Mouse (Mus musculus): Measurements from ENCODE around the gene Map3k19. TPM values are rescaled to one million over a fixed set of nuclear protein-coding genes. Genes with fewer than 3 reads are reported as not detected.

The Map3k19 gene
- polyA plus RNA-seq, 2 experiments, result 0.02 TPM; not detected in 1

DNA sequence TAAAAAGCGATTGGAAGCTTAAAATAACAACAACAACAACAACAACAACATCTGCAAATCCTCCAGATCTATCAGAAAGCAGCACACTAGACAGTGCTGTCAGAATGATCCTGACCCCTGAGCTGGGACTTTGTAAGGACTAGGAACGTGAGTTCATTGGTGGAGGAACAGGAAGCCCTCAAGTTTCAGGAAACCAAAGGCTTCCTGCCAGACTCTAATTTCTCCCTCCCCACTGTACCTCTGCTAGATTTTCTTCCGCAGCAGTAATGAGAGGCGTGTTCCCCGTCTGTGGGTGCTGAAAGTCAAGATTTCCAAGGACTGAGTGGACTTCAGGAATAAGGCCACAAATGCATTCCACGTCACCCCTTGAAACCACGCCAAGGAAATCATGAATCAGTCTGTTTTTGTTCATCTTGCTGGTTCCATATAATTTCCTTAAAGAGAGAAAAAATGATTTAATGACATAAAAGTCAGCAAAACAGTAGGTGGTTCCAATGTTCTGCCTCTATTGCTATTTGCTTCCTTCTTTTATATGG, 4.7 kb downstream of the Map3k19 start:
- no peaks in the 10 kb centered on the region for H3K27me3 ChIP-seq (ENCODE audit: control insufficient read depth, insufficient read depth, low read length)
- H3K4me1 ChIP-seq (replicated peaks; ENCODE audit: control insufficient read depth in 2 of 2, insufficient read depth in 2 of 2, low read length in 1 of 2), result peaks cover 0 to 4% of the 10 kb centered on the region in 2 experiments; a peak in 1 of 4 replicates
- ATAC-seq (ENCODE audit: insufficient read depth) (no peak), DNase-seq (ENCODE audit: low read depth in 3 of 3, low spot score in 3 of 3) (no peak)
- TF ChIP-seq EP300 (IDR thresholded peaks at IDR 0.05; ENCODE audit: low read depth) (no peak), CTCF (IDR thresholded peaks at IDR 0.05; ENCODE audit: low read depth) (no peak)
- H3K4me2 ChIP-seq (ENCODE audit: low read depth), result no peak overlapping the region
- H3K27ac ChIP-seq, result no peak overlapping the region
- no peak overlapping the region for H3K4me3 ChIP-seq (ENCODE audit: insufficient read depth in 1 of 2, low read depth in 2 of 2, low read length in 2 of 2)
- no peaks in the 10 kb centered on the region for H3K9me3 ChIP-seq (ENCODE audit: control insufficient read depth, low read length)
- H3K9ac ChIP-seq (replicated peaks), result no peak overlapping the region
- no peaks in the 10 kb centered on the region for H3K36me3 ChIP-seq (replicated peaks; ENCODE audit: control insufficient read depth, insufficient read depth, low read depth)
- WGBS (ENCODE audit: insufficient replicate concordance), result 27% methylated on average over 7 of the region's 7 CpGs

DNA sequence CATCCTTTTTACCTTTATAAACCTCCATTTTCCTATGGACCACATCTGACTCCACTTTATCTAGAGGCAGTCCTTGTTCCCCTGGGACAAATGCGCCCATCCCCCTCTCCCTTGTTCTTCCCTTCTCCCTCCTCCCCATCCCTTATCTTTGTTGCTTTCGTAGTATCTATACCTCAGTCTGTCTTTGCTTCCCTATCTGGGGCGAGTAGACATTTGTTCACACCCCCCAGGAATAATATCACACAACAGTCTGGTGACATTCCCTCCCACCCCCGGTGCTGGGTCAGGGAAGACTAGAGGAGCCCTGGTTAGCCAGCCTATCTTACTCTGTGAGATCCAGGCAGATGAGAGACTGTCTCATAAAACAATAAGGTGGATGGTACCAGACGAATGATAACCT, 9.4 kb downstream of the Map3k19 start:
- H3K9me3 ChIP-seq (ENCODE audit: control insufficient read depth, low read length), result no peaks in the 10 kb centered on the region
- WGBS (ENCODE audit: insufficient replicate concordance), result 30% methylated on average over 5 of the region's 5 CpGs
- no peak overlapping the region for H3K4me2 ChIP-seq (ENCODE audit: low read depth)
- no peak overlapping the region for H3K9ac ChIP-seq (replicated peaks)
- ATAC-seq (ENCODE audit: insufficient read depth) (peak; percentile 62), DNase-seq (ENCODE audit: low read depth in 3 of 3, low spot score in 3 of 3) (no peak)
- no peak overlapping the region for H3K27ac ChIP-seq
- H3K27me3 ChIP-seq (ENCODE audit: control insufficient read depth, insufficient read depth, low read length), result no peaks in the 10 kb centered on the region
- TF ChIP-seq CTCF (IDR thresholded peaks at IDR 0.05; ENCODE audit: low read depth) (no peak), EP300 (IDR thresholded peaks at IDR 0.05; ENCODE audit: low read depth) (peak; percentile 35; the same call in 1 of the 2 replicates)
- no peak overlapping the region for H3K4me3 ChIP-seq (ENCODE audit: insufficient read depth in 1 of 2, low read depth in 2 of 2, low read length in 2 of 2)
- peaks cover 0 to 4% of the 10 kb centered on the region in 2 experiments; a peak in 1 of 4 replicates for H3K4me1 ChIP-seq (replicated peaks; ENCODE audit: control insufficient read depth in 2 of 2, insufficient read depth in 2 of 2, low read length in 1 of 2)
- no peaks in the 10 kb centered on the region for H3K36me3 ChIP-seq (replicated peaks; ENCODE audit: control insufficient read depth, insufficient read depth, low read depth)

DNA sequence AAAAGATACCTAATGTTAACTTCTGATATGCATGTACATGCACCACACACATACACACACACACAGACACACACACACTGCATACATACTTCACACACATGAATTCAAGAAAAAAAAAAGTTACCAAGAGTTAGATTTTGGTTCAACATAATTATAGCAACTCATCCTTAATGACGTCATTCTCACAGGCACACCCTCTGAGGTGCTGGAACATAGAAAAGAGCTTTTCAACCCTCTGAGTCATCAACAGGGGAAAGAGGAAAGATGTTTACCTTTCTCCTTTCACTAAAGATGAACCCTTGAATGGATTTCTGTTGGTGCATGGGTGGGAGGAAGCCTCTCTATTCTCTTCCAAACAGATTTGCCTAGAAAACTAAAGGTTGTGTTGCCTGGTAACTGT, 16.2 kb downstream of the Map3k19 start:
- DNase-seq (ENCODE audit: low read depth in 3 of 3, low spot score in 3 of 3) (no peak), ATAC-seq (ENCODE audit: insufficient read depth) (no peak)
- 57% methylated on average over 1 of the region's 1 CpGs for WGBS (ENCODE audit: insufficient replicate concordance)
- H3K4me2 ChIP-seq (ENCODE audit: low read depth), result no peak overlapping the region
- no peaks in the 10 kb centered on the region for H3K27me3 ChIP-seq (ENCODE audit: control insufficient read depth, insufficient read depth, low read length)
- H3K4me1 ChIP-seq (replicated peaks; ENCODE audit: control insufficient read depth in 2 of 2, insufficient read depth in 2 of 2, low read length in 1 of 2), result peaks cover 0 to 3% of the 10 kb centered on the region in 2 experiments; a peak in 1 of 4 replicates
- H3K27ac ChIP-seq, result no peak overlapping the region
- no peak for TF ChIP-seq EP300 (IDR thresholded peaks at IDR 0.05; ENCODE audit: low read depth)
- H3K4me3 ChIP-seq (ENCODE audit: insufficient read depth in 1 of 2, low read depth in 2 of 2, low read length in 2 of 2), result no peak overlapping the region
- H3K9me3 ChIP-seq (ENCODE audit: control insufficient read depth, low read length), result no peaks in the 10 kb centered on the region
- H3K36me3 ChIP-seq (replicated peaks; ENCODE audit: control insufficient read depth, insufficient read depth, low read depth), result no peaks in the 10 kb centered on the region
- H3K9ac ChIP-seq (replicated peaks), result no peak overlapping the region

DNA sequence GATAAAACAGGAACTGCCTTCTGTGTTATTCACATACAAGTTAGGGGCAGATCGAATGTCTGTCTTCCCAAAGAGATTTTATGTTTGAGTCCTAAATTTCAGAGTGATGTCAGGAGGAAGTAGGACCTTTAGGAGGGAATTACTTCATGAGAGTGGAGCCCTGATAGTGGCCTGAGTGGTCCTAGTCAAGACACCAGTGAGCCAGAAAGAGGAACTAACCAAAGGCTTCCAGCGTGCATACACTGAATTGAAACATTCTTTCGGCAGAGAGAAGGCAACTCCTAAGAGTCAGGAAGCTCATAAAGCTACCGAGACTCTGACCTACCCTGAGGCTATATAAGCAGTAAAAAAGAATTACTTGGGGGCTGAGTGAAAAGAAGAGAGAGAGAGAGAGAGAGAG, 18.2 kb downstream of the Map3k19 start:
- no peak overlapping the region for H3K27ac ChIP-seq
- no peak overlapping the region for H3K4me3 ChIP-seq (ENCODE audit: insufficient read depth in 1 of 2, low read depth in 2 of 2, low read length in 2 of 2)
- no peaks in the 10 kb centered on the region for H3K36me3 ChIP-seq (replicated peaks; ENCODE audit: control insufficient read depth, insufficient read depth, low read depth)
- DNase-seq (ENCODE audit: low read depth in 3 of 3, low spot score in 3 of 3) (no peak), ATAC-seq (ENCODE audit: insufficient read depth) (no peak)
- H3K4me2 ChIP-seq (ENCODE audit: low read depth), result no peak overlapping the region
- TF ChIP-seq EP300 (IDR thresholded peaks at IDR 0.05; ENCODE audit: low read depth), result no peak
- no peak for TF ChIP-seq CTCF (IDR thresholded peaks at IDR 0.05; ENCODE audit: low read depth)
- H3K27me3 ChIP-seq (ENCODE audit: control insufficient read depth, insufficient read depth, low read length), result no peaks in the 10 kb centered on the region
- H3K9ac ChIP-seq (replicated peaks), result no peak overlapping the region
- WGBS (ENCODE audit: insufficient replicate concordance), result 9% methylated on average over 4 of the region's 4 CpGs
- H3K9me3 ChIP-seq (ENCODE audit: control insufficient read depth, low read length), result no peaks in the 10 kb centered on the region
- peaks cover 0 to 4% of the 10 kb centered on the region in 2 experiments; a peak in 1 of 4 replicates for H3K4me1 ChIP-seq (replicated peaks; ENCODE audit: control insufficient read depth in 2 of 2, insufficient read depth in 2 of 2, low read length in 1 of 2)

DNA sequence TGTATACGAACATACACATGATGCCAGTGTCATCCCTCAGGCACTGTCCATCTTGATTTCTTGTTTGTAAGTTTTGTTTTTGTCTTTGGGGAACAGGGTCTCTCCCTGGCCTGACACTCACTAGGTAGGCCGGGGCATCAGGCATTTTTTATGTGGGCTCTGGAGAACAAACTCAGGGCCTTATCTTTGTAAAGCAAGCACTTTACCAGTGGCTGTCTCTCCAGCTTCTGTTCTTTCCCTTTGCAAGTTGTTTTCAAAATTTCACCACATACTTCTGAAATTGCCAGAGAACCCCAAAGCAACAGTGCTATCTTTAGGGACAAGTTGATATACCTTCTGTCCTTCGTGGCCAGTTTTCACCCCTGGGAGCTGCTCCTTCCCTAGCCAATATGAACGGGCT, 20.6 kb downstream of the Map3k19 start:
- no peak overlapping the region for H3K27ac ChIP-seq
- H3K4me1 ChIP-seq (replicated peaks; ENCODE audit: control insufficient read depth in 2 of 2, insufficient read depth in 2 of 2, low read length in 1 of 2), result peaks cover 0 to 4% of the 10 kb centered on the region in 2 experiments; a peak in 1 of 4 replicates
- TF ChIP-seq EP300 (IDR thresholded peaks at IDR 0.05; ENCODE audit: low read depth) (no peak), CTCF (IDR thresholded peaks at IDR 0.05; ENCODE audit: low read depth) (no peak)
- no peak overlapping the region for H3K4me3 ChIP-seq (ENCODE audit: insufficient read depth in 1 of 2, low read depth in 2 of 2, low read length in 2 of 2)
- H3K36me3 ChIP-seq (replicated peaks; ENCODE audit: control insufficient read depth, insufficient read depth, low read depth), result no peaks in the 10 kb centered on the region
- ATAC-seq (ENCODE audit: insufficient read depth) (peak; percentile 50; the same call in 1 of the 2 replicates), DNase-seq (ENCODE audit: low read depth in 3 of 3, low spot score in 3 of 3) (no peak)
- H3K9me3 ChIP-seq (ENCODE audit: control insufficient read depth, low read length), result no peaks in the 10 kb centered on the region
- H3K27me3 ChIP-seq (ENCODE audit: control insufficient read depth, insufficient read depth, low read length), result no peaks in the 10 kb centered on the region
- H3K4me2 ChIP-seq (ENCODE audit: low read depth), result no peak overlapping the region
- no peak overlapping the region for H3K9ac ChIP-seq (replicated peaks)
- 32% methylated on average over 4 of the region's 4 CpGs for WGBS (ENCODE audit: insufficient replicate concordance)
